Mouse (Mus musculus): ENCODE results near the gene Ube2v1. TPM values are rescaled to one million over a fixed set of nuclear protein-coding genes. Genes with fewer than 3 reads are reported as not detected.
A peak's percentile ranks its signal among the peaks of the same experiment; 100 is the strongest.

Ube2v1 gene
- polyA plus RNA-seq, 1 experiment = 114 TPM

GRCm38 (mm10) chr2:167599195-167599594 lies 32.7 kb downstream of the Ube2v1 start:
- Histone ChIP-seq H3K36me3 (ENCODE audit: control insufficient read depth, insufficient read depth, low read length) (no peaks in the 10 kb centered on the region), H3K4me3 (ENCODE audit: insufficient read depth, low read depth, low read length) (no peak overlapping the region), H3K27ac (ENCODE audit: insufficient read depth, low read depth, low read length) (no peak overlapping the region), H3K27me3 (replicated peaks; ENCODE audit: control insufficient read depth, insufficient read depth, low read length) (no peaks in the 10 kb centered on the region), H3K4me1 (ENCODE audit: control insufficient read depth, insufficient read depth, low read length) (0 out of 2 replicates have a peak, but pooled peaks cover 2% of the 10 kb centered on the region)
- no peak for DNase-seq
- TF ChIP-seq CTCF (conservative IDR thresholded peaks at IDR 0.05; ENCODE audit: insufficient read depth, insufficient read length, low read depth, low read length) (no peak), POLR2A (IDR thresholded peaks at IDR 0.05; ENCODE audit: low read depth, low read length) (no peak)
- WGBS = 93% methylated on average over 5 of the region's 5 CpGs

GRCm38 (mm10) chr2:167597492-167598186 lies 34.3 kb downstream of the Ube2v1 start:
- Histone ChIP-seq H3K27ac (ENCODE audit: insufficient read depth, low read depth, low read length) (peak overlapping the region; percentile 18; the same call in 1 of the 2 replicates), H3K27me3 (replicated peaks; ENCODE audit: control insufficient read depth, insufficient read depth, low read length) (no peaks in the 10 kb centered on the region), H3K4me3 (ENCODE audit: insufficient read depth, low read depth, low read length) (no peak overlapping the region), H3K4me1 (ENCODE audit: control insufficient read depth, insufficient read depth, low read length) (0 out of 2 replicates have a peak, but pooled peaks cover 2% of the 10 kb centered on the region), H3K36me3 (ENCODE audit: control insufficient read depth, insufficient read depth, low read length) (no peaks in the 10 kb centered on the region)
- no peak for TF ChIP-seq CTCF (conservative IDR thresholded peaks at IDR 0.05; ENCODE audit: insufficient read depth, insufficient read length, low read depth, low read length)
- no peak for DNase-seq
- WGBS = 36% methylated on average over 40 of the region's 40 CpGs

GRCm38 (mm10) chr2:167596726-167597491 lies 35.0 kb downstream of the Ube2v1 start:
- Histone ChIP-seq H3K27me3 (replicated peaks; ENCODE audit: control insufficient read depth, insufficient read depth, low read length) (no peaks in the 10 kb centered on the region), H3K4me3 (ENCODE audit: insufficient read depth, low read depth, low read length) (no peak overlapping the region), H3K27ac (ENCODE audit: insufficient read depth, low read depth, low read length) (peak overlapping the region; percentile 18; the same call in 1 of the 2 replicates), H3K36me3 (ENCODE audit: control insufficient read depth, insufficient read depth, low read length) (no peaks in the 10 kb centered on the region), H3K4me1 (ENCODE audit: control insufficient read depth, insufficient read depth, low read length) (0 out of 2 replicates have a peak, but pooled peaks cover 2% of the 10 kb centered on the region)
- DNase-seq = no peak
- TF ChIP-seq CTCF (conservative IDR thresholded peaks at IDR 0.05; ENCODE audit: insufficient read depth, insufficient read length, low read depth, low read length) = no peak
- no peak for TF ChIP-seq POLR2A (IDR thresholded peaks at IDR 0.05; ENCODE audit: low read depth, low read length)
- WGBS = 41% methylated on average over 27 of the region's 27 CpGs

GRCm38 (mm10) chr2:167596262-167596661 lies 35.6 kb downstream of the Ube2v1 start:
- Histone ChIP-seq H3K4me3 (ENCODE audit: insufficient read depth, low read depth, low read length) (no peak overlapping the region), H3K27ac (ENCODE audit: insufficient read depth, low read depth, low read length) (peak overlapping the region; percentile 72), H3K36me3 (ENCODE audit: control insufficient read depth, insufficient read depth, low read length) (no peaks in the 10 kb centered on the region), H3K4me1 (ENCODE audit: control insufficient read depth, insufficient read depth, low read length) (0 out of 2 replicates have a peak, but pooled peaks cover 2% of the 10 kb centered on the region), H3K27me3 (replicated peaks; ENCODE audit: control insufficient read depth, insufficient read depth, low read length) (no peaks in the 10 kb centered on the region)
- WGBS = 56% methylated on average over 3 of the region's 4 CpGs
- no peak for DNase-seq
- no peak for TF ChIP-seq POLR2A (IDR thresholded peaks at IDR 0.05; ENCODE audit: low read depth, low read length)
- TF ChIP-seq CTCF (conservative IDR thresholded peaks at IDR 0.05; ENCODE audit: insufficient read depth, insufficient read length, low read depth, low read length) = no peak

- DNase-seq = peak; percentile 51
- 63% methylated on average over 14 of the region's 14 CpGs for WGBS
- Histone ChIP-seq H3K4me1 (ENCODE audit: control insufficient read depth, insufficient read depth, low read length) (0 out of 2 replicates have a peak, but pooled peaks cover 2% of the 10 kb centered on the region), H3K27ac (ENCODE audit: insufficient read depth, low read depth, low read length) (peak overlapping the region; percentile 72), H3K36me3 (ENCODE audit: control insufficient read depth, insufficient read depth, low read length) (no peaks in the 10 kb centered on the region), H3K27me3 (replicated peaks; ENCODE audit: control insufficient read depth, insufficient read depth, low read length) (no peaks in the 10 kb centered on the region), H3K4me3 (ENCODE audit: insufficient read depth, low read depth, low read length) (no peak overlapping the region)
- TF ChIP-seq CTCF (conservative IDR thresholded peaks at IDR 0.05; ENCODE audit: insufficient read depth, insufficient read length, low read depth, low read length) = no peak
- no peak for TF ChIP-seq POLR2A (IDR thresholded peaks at IDR 0.05; ENCODE audit: low read depth, low read length)
Observed at GRCm38 (mm10) chr2:167595761-167596171, 36.1 kb downstream of the Ube2v1 start.

- DNase-seq = peak; percentile 94
- no peak for TF ChIP-seq CTCF (conservative IDR thresholded peaks at IDR 0.05; ENCODE audit: insufficient read depth, insufficient read length, low read depth, low read length)
- TF ChIP-seq POLR2A (IDR thresholded peaks at IDR 0.05; ENCODE audit: low read depth, low read length) = no peak
- Histone ChIP-seq H3K4me3 (ENCODE audit: insufficient read depth, low read depth, low read length) (no peak overlapping the region), H3K27ac (ENCODE audit: insufficient read depth, low read depth, low read length) (peak overlapping the region; percentile 68), H3K27me3 (replicated peaks; ENCODE audit: control insufficient read depth, insufficient read depth, low read length) (no peaks in the 10 kb centered on the region), H3K36me3 (ENCODE audit: control insufficient read depth, insufficient read depth, low read length) (no peaks in the 10 kb centered on the region), H3K4me1 (ENCODE audit: control insufficient read depth, insufficient read depth, low read length) (0 out of 2 replicates have a peak, but pooled peaks cover 2% of the 10 kb centered on the region)
- 18% methylated on average over 10 of the region's 10 CpGs for WGBS
Observed at GRCm38 (mm10) chr2:167594444-167594934, 37.4 kb downstream of the Ube2v1 start.

Data from kidney, adult 2 months (tissue).